Mouse (Mus musculus) forebrain, embryonic 15.5 days (tissue): ENCODE measurements at regions not wholly inside any gene's neighbourhood (a gene's known extent, or its start where the extent isn't known, plus 50 kb on each side); places are given as distances from the start of the nearest gene placed in this dataset.

Experiments
- ATAC-seq: fragments of 200-750 bp; cut with Nextera tagmentation; replicated peaks from 2 replicates; pipeline ENCODE4 v1.8.0; 2017; ENCODE audit warnings: mild to moderate bottlenecking, moderate TSS enrichment, moderate library complexity
- H3K27ac ChIP-seq: fragments of 300-500 bp; sonication (generic); replicated peaks from 2 replicates; pipeline ENCODE4 v1.5.1; 2015; ENCODE audit warnings: mild to moderate bottlenecking, inconsistent platforms
- H3K27me3 ChIP-seq: fragments of 300-500 bp; sonication (generic); 2 replicates; pipeline ENCODE4 v1.6.1; 2015; ENCODE audit warnings: inconsistent platforms
- H3K36me3 ChIP-seq: fragments of 300-500 bp; sonication (generic); 2 replicates; pipeline ENCODE4 v1.6.1; 2015; ENCODE audit warnings: mild to moderate bottlenecking, inconsistent platforms
- H3K4me1 ChIP-seq: fragments of 300-500 bp; sonication (generic); 2 replicates; pipeline ENCODE4 v1.6.1; 2015; ENCODE audit warnings: inconsistent platforms
- H3K4me2 ChIP-seq: fragments of 300-500 bp; sonication (generic); replicated peaks from 2 replicates; pipeline ENCODE4 v1.6.1; 2015; ENCODE audit warnings: mild to moderate bottlenecking, inconsistent platforms
- H3K4me3 ChIP-seq: fragments of 300-500 bp; sonication (generic); 2 replicates; pipeline ENCODE4 v1.5.1; 2015; ENCODE audit warnings: mild to moderate bottlenecking, inconsistent platforms
- H3K9ac ChIP-seq: fragments of 300-500 bp; sonication (generic); replicated peaks from 2 replicates; pipeline ENCODE4 v1.6.1; 2015; ENCODE audit warnings: mild to moderate bottlenecking, inconsistent platforms
- H3K9me3 ChIP-seq: fragments of 300-500 bp; sonication (generic); 2 replicates; pipeline ENCODE4 v1.6.1; 2016; ENCODE audit warnings: inconsistent platforms
- WGBS: fragments of 180-500 bp; shearing (Covaris S2); methylation state at CpG from one replicate; pipeline ENCODE4 v1.1.7; 2015; ENCODE audit warnings: mixed read lengths; 5-methylcytosine and 5-hydroxymethylcytosine counted together

DNA sequence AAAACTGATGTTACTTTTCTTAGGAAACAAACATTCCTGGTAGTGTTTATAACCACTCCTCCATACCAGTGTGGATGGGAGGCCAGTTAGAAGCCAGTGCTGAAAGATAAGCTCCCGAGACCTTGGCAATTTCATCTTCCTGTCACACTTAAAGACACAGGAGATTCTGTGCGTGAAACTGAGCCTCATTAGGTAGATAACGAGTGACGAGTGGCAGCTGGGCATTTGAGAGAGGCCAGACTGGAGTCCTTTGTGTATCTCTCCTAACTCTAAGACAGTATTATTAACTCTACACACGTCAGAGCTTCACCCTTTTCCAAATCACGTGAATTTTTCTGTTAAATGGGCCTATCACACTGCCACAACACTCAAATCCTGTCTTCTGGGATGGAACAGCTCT lies 112.1 kb downstream of the 1190002N15Rik start:
- Histone ChIP-seq H3K4me2 (no peak overlapping the region), H3K36me3 (no peaks in the 10 kb centered on the region), H3K4me1 (no peaks in the 10 kb centered on the region), H3K9ac (no peak overlapping the region), H3K27me3 (no peaks in the 10 kb centered on the region), H3K4me3 (no peak overlapping the region), H3K9me3 (no peaks in the 10 kb centered on the region), H3K27ac (no peak overlapping the region)
- WGBS, result 8% methylated on average over 6 of the region's 6 CpGs
- ATAC-seq, result no peak

DNA sequence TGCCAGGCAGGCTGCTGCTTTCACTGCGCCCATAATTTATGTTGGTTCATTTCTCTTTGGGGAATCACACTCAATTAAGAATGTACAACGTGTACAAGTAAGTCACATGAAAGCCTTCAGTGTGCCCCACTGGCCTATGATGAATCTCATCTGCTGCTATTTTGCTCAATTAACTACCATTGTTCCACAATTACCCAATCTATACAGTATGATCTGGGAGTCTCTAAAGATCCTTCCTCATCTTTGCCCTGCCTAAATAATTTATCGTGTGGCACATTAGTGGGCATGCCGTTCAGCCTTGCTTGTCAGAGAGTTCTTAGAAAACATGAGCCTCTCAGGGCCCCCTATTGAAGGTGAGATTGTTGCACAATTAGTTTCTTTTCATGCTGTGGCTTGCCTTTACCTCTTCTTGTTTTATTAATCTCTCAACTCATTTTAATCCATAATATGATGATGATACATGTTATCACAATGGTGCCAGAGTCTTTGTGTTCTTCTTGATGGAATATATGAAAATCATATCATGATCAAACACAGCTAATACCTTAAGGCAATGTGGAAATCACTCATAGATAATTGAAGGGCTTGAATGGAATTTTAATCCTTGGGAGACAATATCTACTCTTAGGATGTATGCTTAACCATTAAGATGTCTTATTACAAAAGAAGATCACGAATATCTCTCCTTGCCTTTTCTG lies 113.3 kb downstream of the 1190002N15Rik start:
- Histone ChIP-seq H3K36me3 (no peaks in the 10 kb centered on the region), H3K9me3 (no peaks in the 10 kb centered on the region), H3K27ac (no peak overlapping the region), H3K4me2 (no peak overlapping the region), H3K4me3 (no peak overlapping the region), H3K4me1 (no peaks in the 10 kb centered on the region), H3K27me3 (no peaks in the 10 kb centered on the region), H3K9ac (no peak overlapping the region)
- WGBS, result 41% methylated on average over 5 of the region's 5 CpGs
- no peak for ATAC-seq

DNA sequence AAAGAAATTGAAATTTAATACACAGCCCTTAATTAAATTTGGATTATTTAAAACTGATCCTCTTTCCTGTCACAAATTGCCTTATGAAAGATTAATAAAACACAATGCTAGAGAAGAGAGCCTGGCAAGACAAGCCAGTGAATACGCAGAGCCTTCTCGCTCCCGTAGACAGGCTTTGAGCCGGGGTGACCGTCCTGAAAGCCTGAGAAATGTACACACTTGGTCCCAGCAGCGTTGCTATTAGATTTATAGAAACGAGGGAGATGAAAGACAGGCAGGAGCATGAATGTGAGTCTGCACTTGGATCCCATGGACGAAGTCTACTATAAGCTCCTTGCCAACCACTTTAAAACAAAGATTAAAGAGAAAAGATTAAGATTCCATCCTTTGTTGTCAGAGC lies 127.3 kb downstream of the 1190002N15Rik start:
- no peaks in the 10 kb centered on the region for H3K27me3 ChIP-seq
- 23% methylated on average over 8 of the region's 8 CpGs for WGBS
- H3K4me1 ChIP-seq, result peaks cover 15% of the 10 kb centered on the region
- no peak for ATAC-seq
- no peak overlapping the region for H3K9ac ChIP-seq
- no peaks in the 10 kb centered on the region for H3K9me3 ChIP-seq
- H3K4me3 ChIP-seq, result no peak overlapping the region
- H3K4me2 ChIP-seq, result no peak overlapping the region
- H3K36me3 ChIP-seq, result no peaks in the 10 kb centered on the region
- H3K27ac ChIP-seq, result peak overlapping the region; percentile 9; the same call in 1 of the 2 replicates

DNA sequence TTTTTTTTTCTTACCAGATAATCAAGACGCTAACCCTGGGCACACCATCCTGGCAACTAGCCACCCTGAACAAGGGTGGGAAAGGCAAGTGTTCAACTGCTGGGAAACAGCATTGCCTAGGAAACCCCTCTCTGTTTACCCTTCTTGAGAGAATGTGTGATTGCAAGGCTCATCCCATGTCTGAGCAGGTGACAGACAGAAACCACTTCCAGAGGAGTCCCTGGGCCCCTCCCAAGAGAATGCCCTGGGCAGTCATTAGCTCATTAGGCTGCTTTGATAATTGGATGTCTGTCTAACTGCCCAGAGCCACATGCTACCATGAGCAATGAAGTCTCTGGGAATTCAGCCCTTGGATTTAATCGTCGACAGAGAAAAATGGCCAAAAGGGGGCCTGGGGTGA lies 127.8 kb downstream of the 1190002N15Rik start:
- peak; percentile 93 for ATAC-seq
- no peak overlapping the region for H3K27ac ChIP-seq
- no peaks in the 10 kb centered on the region for H3K27me3 ChIP-seq
- H3K9me3 ChIP-seq, result no peaks in the 10 kb centered on the region
- H3K4me2 ChIP-seq, result no peak overlapping the region
- no peak overlapping the region for H3K9ac ChIP-seq
- peaks cover 15% of the 10 kb centered on the region for H3K4me1 ChIP-seq
- H3K4me3 ChIP-seq, result no peak overlapping the region
- no peaks in the 10 kb centered on the region for H3K36me3 ChIP-seq
- WGBS, result 4% methylated on average over 3 of the region's 3 CpGs

DNA sequence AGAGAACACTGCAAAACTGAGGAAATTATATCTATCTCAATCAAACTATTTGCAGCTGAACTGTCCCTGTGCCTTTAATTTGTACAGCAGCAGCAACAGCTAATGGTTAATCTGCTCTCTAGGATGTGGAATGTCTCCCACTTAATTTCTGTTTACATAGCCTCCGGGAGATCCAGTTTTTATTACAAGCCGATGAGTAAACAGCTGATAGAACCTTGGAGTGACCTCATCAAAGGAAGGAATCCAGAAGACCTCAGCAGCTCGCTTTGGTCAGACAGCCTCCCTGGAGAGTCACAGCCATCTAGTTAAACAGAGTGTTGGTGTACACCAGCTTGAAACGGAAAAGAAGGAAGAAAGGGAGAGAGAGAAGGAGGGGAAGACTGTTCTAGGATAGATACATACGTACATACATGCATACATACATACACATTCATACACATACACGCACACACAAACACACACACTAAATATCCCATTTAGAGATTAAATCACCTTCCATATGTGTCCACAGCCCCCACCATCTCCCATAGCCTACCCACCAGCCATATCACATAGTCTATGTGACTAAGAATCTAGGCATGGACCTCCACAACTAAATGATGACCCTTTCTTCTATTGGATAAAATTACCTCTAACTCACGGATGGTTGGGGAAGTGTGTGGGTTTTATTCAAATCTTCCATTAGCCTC lies 129.1 kb downstream of the 1190002N15Rik start:
- H3K4me1 ChIP-seq, result peaks cover 15% of the 10 kb centered on the region
- H3K27me3 ChIP-seq, result no peaks in the 10 kb centered on the region
- H3K9me3 ChIP-seq, result no peaks in the 10 kb centered on the region
- no peak overlapping the region for H3K27ac ChIP-seq
- no peak overlapping the region for H3K4me3 ChIP-seq
- no peak overlapping the region for H3K9ac ChIP-seq
- 62% methylated on average over 7 of the region's 7 CpGs for WGBS
- no peaks in the 10 kb centered on the region for H3K36me3 ChIP-seq
- no peak overlapping the region for H3K4me2 ChIP-seq
- no peak for ATAC-seq

DNA sequence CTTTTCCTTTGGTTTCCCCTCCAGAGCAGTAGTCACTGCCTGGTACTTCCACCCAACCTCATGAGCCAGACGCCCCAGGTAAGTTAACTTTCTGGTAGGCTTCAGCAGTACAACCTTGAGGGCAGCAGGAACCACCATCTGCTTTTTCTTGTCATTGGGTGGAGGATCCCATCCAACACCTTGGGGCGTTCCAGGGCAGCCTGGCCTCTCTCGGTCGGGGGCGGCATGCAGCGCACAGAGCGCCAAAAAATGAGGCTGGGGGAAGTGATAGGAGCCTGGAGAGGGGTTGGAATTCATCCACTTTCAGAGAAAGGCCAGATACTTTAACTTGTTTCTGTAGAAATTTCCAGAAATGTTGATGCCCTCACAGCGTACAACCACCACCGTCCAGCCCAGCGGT lies 130.2 kb downstream of the 1190002N15Rik start:
- no peak overlapping the region for H3K4me3 ChIP-seq
- H3K9ac ChIP-seq, result no peak overlapping the region
- H3K36me3 ChIP-seq, result no peaks in the 10 kb centered on the region
- no peak for ATAC-seq
- H3K9me3 ChIP-seq, result no peaks in the 10 kb centered on the region
- no peak overlapping the region for H3K27ac ChIP-seq
- H3K27me3 ChIP-seq, result no peaks in the 10 kb centered on the region
- H3K4me2 ChIP-seq, result no peak overlapping the region
- peaks cover 15% of the 10 kb centered on the region for H3K4me1 ChIP-seq
- WGBS, result 93% methylated on average over 10 of the region's 10 CpGs

DNA sequence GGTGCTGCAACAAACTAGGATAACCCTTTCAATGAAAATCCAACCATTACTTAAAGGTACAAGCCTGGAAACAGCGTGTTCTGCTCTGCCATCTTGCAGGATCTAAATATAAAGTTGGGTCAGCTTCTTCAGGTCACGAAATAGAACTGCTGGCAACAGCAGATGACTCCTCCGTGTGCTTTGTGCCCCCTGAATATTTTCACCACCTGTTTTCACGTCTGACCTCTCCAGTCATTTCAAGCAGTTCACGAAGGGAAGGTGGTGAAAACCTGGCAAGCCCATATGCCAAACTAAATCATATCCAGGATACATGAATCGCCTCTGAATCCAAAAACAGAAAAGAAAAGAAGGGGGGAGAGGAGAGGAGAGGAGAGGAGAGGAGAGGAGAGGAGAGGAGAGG lies 133.3 kb downstream of the 1190002N15Rik start:
- Histone ChIP-seq H3K4me2 (no peak overlapping the region), H3K9me3 (no peaks in the 10 kb centered on the region), H3K27ac (no peak overlapping the region), H3K4me1 (peaks cover 4% of the 10 kb centered on the region; the same call in 1 of the 2 replicates), H3K9ac (no peak overlapping the region), H3K27me3 (no peaks in the 10 kb centered on the region), H3K36me3 (no peaks in the 10 kb centered on the region), H3K4me3 (no peak overlapping the region)
- WGBS, result 68% methylated on average over 6 of the region's 6 CpGs
- ATAC-seq, result no peak

DNA sequence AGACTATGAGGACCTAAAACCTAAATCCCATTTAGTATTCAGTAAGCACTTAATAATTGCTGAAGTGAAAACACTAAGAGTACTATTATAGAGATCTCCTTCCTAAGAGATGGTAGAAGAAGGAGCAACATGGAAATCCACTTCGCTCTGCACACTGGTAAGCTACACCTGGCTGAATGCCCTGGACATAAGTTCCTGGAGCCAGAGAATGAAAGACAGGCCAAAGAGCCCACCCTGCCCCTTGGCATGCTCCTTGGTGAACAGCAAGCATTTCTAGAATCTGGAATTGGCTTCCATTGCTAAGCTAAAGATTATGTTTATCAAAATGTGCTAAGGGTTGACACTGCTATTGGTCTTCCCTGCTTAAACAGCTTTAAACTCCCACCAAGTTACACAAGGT lies 137.3 kb downstream of the 1190002N15Rik start:
- Histone ChIP-seq H3K9me3 (no peaks in the 10 kb centered on the region), H3K4me3 (no peak overlapping the region), H3K4me1 (no peaks in the 10 kb centered on the region; the same call in 1 of the 2 replicates), H3K9ac (no peak overlapping the region), H3K27ac (no peak overlapping the region), H3K36me3 (no peaks in the 10 kb centered on the region), H3K4me2 (no peak overlapping the region), H3K27me3 (no peaks in the 10 kb centered on the region)
- 88% methylated on average over 1 of the region's 1 CpGs for WGBS
- ATAC-seq, result no peak

DNA sequence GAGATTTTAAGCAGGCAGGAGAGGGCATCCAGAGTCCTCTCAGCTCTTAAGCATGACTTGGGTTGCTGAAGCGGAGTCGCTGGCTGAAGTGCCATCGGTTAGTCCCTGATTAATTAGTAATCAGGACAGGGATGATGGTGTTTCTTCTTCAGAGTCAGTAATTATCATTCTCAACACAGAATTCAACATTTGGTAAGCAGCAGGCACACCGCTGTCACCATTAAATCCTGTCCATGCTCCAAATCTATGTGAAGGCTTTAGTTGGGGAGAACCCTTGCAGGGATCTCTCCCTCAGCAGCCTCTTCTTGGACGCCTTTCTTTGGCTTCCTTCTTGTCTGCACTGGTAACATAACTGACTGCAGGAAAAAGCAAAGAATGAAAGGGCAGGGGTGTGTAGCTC lies 142.7 kb downstream of the 1190002N15Rik start:
- H3K9ac ChIP-seq, result no peak overlapping the region
- H3K27me3 ChIP-seq, result no peaks in the 10 kb centered on the region
- no peaks in the 10 kb centered on the region for H3K9me3 ChIP-seq
- 33% methylated on average over 5 of the region's 5 CpGs for WGBS
- no peak for ATAC-seq
- no peak overlapping the region for H3K4me3 ChIP-seq
- H3K36me3 ChIP-seq, result no peaks in the 10 kb centered on the region
- no peak overlapping the region for H3K27ac ChIP-seq
- no peak overlapping the region for H3K4me2 ChIP-seq
- H3K4me1 ChIP-seq, result peaks cover 6% of the 10 kb centered on the region

DNA sequence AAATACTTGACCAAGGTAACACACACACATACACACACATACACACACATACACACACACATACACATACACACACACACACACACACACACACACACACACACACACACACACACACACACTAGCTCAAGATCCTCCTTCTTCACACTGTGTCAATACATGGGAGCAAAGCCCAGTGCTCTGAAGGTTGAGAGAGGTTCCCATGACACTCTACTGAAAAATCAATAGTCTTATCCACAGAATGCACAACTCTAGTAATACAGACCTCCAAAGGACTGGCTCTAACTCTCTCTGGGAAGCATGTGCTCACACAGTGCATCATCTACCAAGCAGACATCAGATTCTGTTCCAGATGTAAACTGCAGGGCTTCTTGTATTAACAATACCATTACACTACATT lies 151.7 kb downstream of the 1190002N15Rik start:
- Histone ChIP-seq H3K4me2 (no peak overlapping the region), H3K27ac (no peak overlapping the region), H3K9ac (no peak overlapping the region), H3K4me3 (no peak overlapping the region), H3K27me3 (no peaks in the 10 kb centered on the region), H3K4me1 (no peaks in the 10 kb centered on the region), H3K9me3 (no peaks in the 10 kb centered on the region), H3K36me3 (no peaks in the 10 kb centered on the region)
- ATAC-seq, result no peak

DNA sequence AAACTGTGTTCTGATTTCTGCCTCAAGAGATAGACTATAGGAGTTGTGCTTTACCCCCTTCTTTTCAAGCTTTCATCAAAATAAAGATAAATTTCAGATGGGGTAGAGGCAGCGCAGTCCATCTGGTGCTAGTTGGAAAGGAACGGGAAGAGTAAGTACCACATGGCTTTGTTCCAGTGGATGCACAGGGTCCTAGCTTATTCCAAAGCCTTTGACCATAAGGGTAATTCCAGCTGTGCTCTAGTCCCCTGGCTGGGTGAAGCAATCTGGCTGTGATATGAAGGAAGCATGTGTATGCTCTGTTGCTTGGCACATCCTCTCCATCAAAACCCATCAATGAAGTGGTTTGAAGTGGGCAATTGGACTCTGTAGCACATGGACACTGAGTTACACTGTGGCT lies 155.6 kb downstream of the 1190002N15Rik start:
- H3K9me3 ChIP-seq, result no peaks in the 10 kb centered on the region
- 81% methylated on average over 2 of the region's 2 CpGs for WGBS
- no peak overlapping the region for H3K9ac ChIP-seq
- H3K4me3 ChIP-seq, result no peak overlapping the region
- peaks cover 11% of the 10 kb centered on the region for H3K4me1 ChIP-seq
- H3K27me3 ChIP-seq, result no peaks in the 10 kb centered on the region
- ATAC-seq, result no peak
- no peak overlapping the region for H3K4me2 ChIP-seq
- H3K27ac ChIP-seq, result no peak overlapping the region
- no peaks in the 10 kb centered on the region for H3K36me3 ChIP-seq

DNA sequence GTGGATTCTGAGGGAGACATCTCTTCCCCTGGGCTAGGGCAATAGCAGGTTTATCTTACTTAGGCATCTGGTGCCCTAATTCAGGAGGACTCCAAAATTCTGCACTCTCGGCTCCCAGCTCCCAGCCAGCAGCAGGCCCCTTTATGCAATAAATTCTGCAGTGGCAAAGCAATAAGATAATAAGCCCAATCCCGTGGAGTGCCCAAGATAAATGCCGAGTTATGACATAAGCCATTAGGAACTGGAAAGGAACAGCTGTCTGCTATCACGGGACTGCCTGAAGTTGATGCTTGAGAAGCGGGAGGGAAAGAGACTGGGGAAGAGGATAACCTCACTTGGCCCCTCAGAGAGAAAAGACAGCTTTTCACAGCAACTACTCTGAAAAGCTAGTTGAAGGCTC lies 159.0 kb downstream of the 1190002N15Rik start:
- no peak overlapping the region for H3K9ac ChIP-seq
- 0 out of 2 replicates have a peak overlapping the region, but pooled peaks have one; percentile 21 for H3K27ac ChIP-seq
- H3K4me2 ChIP-seq, result no peak overlapping the region
- no peak overlapping the region for H3K4me3 ChIP-seq
- H3K36me3 ChIP-seq, result no peaks in the 10 kb centered on the region
- 14% methylated on average over 5 of the region's 5 CpGs for WGBS
- ATAC-seq, result peak; percentile 51
- H3K27me3 ChIP-seq, result no peaks in the 10 kb centered on the region
- H3K9me3 ChIP-seq, result no peaks in the 10 kb centered on the region
- H3K4me1 ChIP-seq, result peaks cover 15% of the 10 kb centered on the region

DNA sequence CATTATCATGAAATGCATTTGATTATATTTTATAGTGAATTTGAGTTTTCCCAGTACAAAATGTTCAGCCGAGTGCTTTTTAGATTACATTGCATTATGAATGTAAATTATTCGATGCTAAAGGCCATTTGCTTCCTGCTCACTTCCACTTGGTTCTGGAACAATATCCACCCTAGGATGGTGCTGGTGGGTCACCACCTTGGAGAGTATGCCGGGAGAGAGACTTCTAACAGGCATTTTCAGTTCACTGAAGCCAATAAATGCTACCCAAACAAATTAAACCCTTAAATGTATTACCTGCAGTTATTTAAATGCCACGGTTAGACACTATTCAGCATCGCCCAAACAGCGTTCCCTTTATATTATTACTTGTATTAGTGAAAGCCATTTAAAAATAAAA lies 159.6 kb downstream of the 1190002N15Rik start:
- Histone ChIP-seq H3K9ac (no peak overlapping the region), H3K4me1 (peaks cover 15% of the 10 kb centered on the region), H3K4me2 (no peak overlapping the region), H3K27me3 (no peaks in the 10 kb centered on the region), H3K27ac (no peak overlapping the region), H3K4me3 (no peak overlapping the region), H3K36me3 (no peaks in the 10 kb centered on the region), H3K9me3 (no peaks in the 10 kb centered on the region)
- 51% methylated on average over 6 of the region's 6 CpGs for WGBS
- ATAC-seq, result no peak
